ENCODE assay signal across 13 mouse cellular contexts in the genomic region with DNA sequence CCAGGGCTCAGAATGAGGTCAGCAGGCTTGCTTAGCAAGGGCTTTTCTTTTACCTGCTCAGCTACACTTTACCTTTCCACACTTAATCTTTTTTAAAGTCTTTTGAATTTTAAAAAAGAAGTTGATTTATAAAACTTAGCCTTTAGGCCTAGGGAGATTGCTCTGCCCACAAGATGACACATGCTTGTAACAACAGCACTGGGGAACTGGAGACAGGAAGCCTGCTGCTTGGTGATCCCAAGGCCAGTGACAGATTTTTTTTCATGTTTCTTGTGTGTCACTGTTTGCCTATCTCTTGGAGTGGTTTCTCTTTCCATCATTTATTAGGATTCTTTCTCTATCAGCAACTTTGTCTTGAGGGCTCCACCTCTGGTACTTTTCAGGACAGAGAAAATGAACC.
"Had no signal": no experiment of that assay in that cellular context is flagged by ENCODE, and none has a peak within 500 bp of the region (broad histone marks: within the 10 kb centered on the region; RNA-seq: fewer than 3 reads in every experiment).

No protein-coding gene starts in this region.

- H3K27me3 ChIP-seq: liver, embryonic 13.5 days; lung, embryonic 15.5 days; midbrain, embryonic 12.5 days; neural tube, embryonic 13.5 days had no signal

- DNase-seq: kidney, postnatal 25 days; liver, embryonic 13.5 days; liver, postnatal 0 days; lung, postnatal 14 days; retina, postnatal 1 day; right cerebral cortex, postnatal 4 days; thymus, postnatal 36 days had no signal

- H3K27ac ChIP-seq: left cerebral cortex, adult 2 months; limb, embryonic 10.5 days; liver, embryonic 13.5 days; lung, embryonic 15.5 days; midbrain, embryonic 12.5 days; neural tube, embryonic 13.5 days had no signal

- H3K9ac ChIP-seq: liver, embryonic 13.5 days; liver, postnatal 0 days; lung, embryonic 15.5 days; midbrain, embryonic 12.5 days; neural tube, embryonic 13.5 days had no signal

- H3K4me2 ChIP-seq: liver, embryonic 13.5 days; lung, embryonic 15.5 days; midbrain, embryonic 12.5 days; neural tube, embryonic 13.5 days had no signal

- ATAC-seq: liver, postnatal 0 days; midbrain, embryonic 16.5 days had no signal

- H3K4me1 ChIP-seq: limb, embryonic 10.5 days; liver, embryonic 13.5 days; lung, embryonic 15.5 days; midbrain, embryonic 12.5 days; neural tube, embryonic 13.5 days had no signal

- H3K9me3 ChIP-seq: limb, embryonic 10.5 days; liver, embryonic 13.5 days; lung, embryonic 15.5 days; midbrain, embryonic 12.5 days; neural tube, embryonic 13.5 days had no signal

- H3K36me3 ChIP-seq: liver, embryonic 13.5 days; lung, embryonic 15.5 days; neural tube, embryonic 13.5 days had no signal

- H3K4me3 ChIP-seq: left cerebral cortex, adult 2 months; limb, embryonic 10.5 days; liver, embryonic 13.5 days; lung, embryonic 15.5 days; midbrain, embryonic 12.5 days; neural tube, embryonic 13.5 days had no signal
